Mouse (Mus musculus) embryo, embryonic 11.5 days (tissue): Measurements from ENCODE around the gene Masp1.
A peak's percentile ranks its signal among the peaks of the same experiment; 100 is the strongest.

Source experiments
- DNase-seq: peaks from one replicate; pipeline ENCODE4 v3.0.0-alpha.2; 2012; ENCODE audit warnings: low read depth, low spot score

Masp1 gene

DNA sequence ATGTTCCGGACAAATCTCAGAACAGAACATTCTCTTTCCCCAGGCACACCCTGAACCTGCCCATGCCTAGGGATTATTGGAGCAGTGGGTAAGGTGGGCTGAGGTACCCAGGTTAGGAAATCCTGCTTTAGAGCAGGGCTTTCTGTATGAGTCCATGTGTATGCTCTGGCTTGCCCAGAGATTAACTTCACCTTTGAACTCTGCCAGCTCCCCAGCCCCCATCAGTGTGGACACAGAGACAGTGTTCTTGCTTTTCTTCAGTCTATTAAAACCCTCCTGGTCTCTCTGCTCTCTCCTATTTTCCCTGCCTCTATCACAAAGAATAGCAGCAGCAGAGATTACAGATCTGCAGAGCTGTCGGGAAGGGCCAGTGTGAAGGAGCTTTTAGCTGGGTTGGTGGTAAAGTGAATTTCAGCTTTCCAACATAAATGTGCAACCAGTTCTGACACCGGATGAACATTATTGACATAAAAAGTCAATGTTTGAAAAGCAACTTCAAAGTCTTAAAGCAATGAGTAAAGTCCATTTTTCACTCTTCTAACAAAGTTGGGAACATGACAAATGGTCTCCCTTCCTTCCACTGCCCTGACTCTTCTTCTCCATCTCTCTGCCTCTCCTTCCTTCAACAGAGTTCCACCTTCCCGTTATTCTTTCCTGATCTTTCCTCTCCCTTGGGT is 56.8 kb downstream of the Masp1 start:
- no peak for DNase-seq

DNA sequence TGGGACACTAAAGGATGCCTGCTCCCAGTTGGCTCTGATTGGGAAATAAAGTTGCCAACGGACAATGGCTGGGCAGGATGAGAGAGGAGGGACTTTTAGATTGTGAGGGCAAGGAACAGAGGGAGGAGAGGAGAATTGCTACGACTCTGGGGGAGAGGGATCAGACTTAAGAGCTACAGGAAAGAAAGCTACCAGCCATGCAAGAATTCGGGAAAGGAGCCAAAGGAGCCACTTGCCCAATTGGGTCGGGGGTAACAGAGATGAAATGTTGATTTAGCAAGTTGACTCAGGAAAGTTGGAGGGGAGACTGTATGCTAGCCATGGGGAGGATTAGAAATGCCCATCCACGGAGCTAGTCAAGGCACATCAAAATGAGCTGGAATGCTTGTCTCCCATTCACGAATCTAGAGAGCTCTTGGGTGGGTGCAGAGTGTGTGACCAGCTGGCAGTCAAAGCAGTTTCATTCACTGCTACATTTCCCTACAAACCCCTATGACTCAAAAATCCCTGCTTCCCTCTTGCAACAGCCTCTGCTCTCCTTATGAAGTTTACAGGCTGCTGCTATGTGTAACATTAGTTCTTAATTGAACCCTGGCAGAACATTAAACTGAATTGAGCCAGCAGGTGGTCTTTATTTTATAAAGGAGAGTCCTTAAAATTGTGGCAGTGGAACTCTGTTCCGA is 61.6 kb downstream of the Masp1 start:
- DNase-seq: no peak

DNA sequence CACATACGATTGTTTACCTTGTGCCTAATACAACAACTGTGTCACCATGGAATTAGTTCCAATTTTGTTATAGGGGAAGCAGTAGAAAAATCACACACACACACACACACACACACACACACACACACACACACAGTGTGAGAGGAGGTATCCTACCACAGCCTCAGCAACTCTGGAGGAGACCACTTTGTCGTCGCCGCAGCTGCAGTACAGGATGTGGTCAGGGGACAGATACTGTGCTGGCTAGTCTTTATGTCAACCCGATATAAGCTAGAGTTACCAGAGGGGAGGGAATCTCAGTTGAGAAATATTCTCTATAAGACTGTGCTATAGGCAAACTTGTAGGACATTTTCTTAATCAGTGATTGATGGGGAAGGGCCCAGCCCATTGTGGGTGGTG is 63.3 kb downstream of the Masp1 start:
- no peak for DNase-seq

DNA sequence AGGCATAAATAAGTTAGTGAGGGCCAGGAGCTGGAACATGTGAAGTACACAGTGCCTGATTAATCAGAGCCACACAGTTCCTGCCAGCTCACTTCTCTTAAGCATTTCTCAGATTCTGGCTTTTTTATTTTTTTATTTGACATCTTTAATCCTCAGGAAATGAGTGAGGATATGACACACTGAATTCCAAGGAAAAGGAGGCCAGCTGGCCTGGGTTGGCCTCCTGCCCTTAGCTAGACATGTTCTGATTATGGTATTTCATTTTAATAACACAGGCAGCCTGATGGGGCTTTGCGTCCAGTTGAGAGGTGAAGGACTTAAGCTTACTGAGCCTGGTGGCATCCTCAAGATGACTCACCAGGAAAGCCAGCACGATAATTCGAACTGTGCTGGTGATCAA is 64.1 kb downstream of the Masp1 start:
- no peak for DNase-seq

DNA sequence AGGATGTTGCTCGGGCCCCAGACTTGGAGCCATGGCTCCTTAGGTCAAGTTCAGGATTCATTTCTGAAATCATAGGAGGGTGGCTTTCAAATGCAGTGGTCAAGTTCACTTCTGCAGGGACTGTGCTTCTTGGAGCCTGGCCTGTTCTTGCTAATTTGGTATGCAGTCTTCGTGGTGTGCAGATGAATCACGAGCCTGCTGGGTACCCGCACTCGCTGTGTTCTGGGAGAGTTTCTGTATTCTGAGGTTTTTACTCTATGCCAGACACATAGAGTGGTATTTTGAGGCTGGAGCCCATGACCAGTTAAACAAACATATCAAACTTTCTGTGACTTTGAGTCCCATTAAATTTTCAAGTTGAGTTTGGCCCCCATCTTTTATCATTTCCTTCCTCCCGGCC is 66.2 kb downstream of the Masp1 start:
- no peak for DNase-seq

DNA sequence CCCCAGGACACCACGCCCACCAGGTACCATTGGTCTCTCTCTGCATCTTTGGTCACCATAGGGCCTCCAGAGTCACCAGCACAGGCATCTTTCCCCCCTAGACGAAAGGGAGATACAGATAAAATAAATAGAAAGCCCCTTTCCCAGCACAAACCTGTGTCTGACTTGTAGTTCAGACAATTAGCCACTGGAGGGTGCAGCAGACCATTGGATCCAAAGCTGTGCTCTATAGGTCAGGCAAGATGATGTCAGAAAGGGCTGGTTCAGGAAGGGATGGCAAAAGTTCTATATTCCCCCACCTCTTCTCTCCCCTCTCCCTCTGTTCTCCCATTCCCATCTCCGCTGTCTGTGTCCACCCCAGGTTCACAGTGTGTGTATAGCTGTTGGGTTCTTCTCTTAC is 68.1 kb downstream of the Masp1 start:
- DNase-seq: peak; percentile 57

DNA sequence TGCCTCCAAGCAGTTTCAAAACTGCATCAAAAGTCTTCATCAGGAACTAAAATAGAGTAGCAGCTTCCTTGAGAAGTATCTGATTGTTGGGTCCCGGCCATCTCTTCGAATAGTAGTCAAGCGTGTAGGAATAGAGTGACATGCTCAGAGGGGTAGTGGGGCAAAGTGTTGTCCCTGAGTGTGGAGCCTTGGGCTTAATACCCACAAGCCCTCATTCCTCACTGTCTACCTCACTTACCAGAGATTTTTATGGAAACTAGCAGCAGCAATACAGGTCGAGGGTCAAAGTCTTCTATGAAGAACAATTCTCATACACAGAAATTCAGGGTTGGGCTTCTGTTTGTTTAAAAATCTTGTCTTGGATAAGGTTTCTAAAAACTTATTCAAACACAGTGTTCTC is 69.8 kb downstream of the Masp1 start:
- DNase-seq: no peak

DNA sequence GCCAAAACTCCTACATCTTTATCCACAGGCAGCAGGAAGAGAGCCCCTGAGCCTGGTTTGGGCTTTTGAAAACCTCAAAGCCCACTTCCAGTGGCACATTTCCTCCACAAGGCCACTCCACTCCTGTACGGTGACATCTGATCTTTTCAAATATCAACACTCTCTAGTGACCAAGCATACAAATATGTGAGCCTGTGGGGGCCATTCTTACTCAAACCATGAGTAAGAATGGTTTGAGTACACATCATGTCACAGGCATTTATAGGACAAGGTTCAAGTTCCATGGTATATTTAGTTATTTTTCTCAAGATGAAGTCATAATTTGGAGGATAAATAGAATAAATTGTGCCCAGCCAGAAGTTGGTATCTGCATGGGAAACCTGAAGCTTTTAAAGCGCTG is 70.7 kb downstream of the Masp1 start:
- no peak for DNase-seq

DNA sequence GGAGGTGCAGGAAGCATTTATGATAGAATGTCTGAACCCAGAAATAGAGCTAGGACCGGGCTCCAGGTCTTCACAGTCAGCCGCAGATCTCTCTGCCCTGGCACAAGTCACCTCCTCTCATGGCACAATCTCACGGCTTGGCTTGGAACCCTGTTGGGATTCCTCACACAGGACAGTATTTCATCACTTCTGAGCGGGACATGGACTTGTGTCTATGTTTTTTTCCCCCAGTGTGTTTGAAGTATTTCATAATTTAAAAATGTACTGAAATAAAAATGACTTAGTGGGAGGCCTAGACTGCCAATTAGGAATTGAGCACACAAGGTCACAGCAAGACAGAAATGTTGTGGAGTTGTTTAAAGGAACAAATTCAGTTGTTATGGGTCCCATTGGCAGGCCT is 76.4 kb downstream of the Masp1 start:
- DNase-seq: no peak

DNA sequence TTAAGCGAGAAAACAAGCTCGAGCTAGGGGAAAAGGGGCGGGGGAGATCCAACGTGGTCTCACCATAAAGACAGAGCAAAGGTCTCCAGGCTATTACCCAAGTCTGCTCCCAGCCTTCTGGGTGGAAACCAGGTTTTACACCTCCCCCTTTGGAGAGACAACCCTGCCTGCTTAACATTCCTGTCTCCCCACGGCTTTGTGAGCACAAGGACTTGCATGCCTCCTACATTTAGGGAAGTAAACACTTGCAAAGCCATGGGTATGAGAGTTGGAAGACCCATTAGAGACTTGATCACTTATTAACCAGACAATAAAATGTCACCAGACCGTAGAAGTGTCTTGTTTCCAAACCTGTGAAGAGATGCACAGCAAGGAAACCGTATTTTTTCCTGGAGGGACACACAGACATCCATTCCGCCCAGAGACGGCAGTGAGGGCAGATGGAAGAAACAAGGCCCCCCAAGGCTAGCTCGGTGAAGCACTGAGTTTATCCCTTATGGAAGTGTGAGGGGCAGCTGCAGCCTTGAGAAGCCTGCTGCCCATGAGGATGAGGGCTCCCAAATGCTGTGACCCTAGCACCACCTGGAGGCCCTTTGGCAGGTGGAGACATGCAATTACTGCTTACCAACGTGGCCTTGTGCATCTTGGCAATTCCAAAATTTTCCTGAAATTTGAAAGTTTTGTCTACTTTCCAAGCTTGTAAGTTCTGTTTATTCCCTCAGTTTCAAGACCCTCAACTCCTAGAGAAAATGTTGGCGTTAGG is 83.0 kb downstream of the Masp1 start:
- no peak for DNase-seq

DNA sequence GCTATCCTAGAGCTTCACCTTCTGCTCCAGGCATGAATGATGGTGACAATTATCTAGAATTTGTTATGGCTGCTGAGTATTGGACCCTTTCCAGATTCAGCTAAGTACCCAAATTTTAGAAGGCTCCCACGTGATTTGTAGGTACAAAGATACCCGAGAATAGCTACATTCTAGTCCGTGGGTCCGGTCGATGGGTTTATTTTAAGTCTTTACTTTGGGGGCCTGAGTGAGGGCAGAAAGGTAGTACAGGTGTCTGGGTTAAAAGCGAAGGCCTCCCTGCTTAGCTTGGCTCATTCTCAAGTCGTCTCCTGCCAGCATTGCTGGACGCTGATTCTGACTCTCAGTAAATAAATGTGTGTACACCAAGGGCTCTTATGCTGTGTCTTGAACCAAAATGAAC is 90.6 kb downstream of the Masp1 start:
- no peak for DNase-seq

DNA sequence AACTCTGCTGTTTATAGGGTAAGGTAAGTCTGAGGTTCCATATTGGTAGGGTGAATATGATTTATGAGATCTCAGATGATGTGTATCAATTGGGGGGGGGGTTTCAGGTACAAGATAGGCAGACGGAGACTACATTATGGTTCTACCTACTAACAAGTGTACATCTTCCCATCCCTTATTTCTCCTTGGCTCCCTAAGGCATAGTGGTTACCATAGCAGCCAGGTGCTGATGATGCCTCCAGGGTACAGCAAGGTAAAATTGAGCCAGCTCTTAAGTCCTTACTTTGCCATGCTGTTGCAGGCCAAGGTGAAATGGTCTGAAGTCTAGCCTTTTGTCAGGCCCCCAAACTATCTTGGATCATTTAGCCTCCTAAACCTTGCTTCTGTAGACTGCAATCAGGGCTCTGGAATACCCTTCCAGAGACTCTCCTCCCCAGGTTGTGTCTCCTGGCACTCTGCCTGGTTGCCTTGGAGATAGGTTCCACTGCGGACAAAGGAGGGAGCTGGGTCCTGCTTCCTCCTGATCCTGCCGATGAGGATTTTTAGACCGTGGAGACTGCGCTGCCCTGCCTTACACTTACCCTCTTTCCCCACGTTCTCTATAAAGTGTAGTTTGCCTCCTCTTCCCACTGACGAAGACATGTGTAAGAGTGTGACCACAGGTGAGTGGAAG is 91.8 kb downstream of the Masp1 start, which contains the start of gene Rtp1:
Rtp1 (plus strand) TSS at position 487 of the 673 bp plus-strand sequence.
- DNase-seq: no peak

DNA sequence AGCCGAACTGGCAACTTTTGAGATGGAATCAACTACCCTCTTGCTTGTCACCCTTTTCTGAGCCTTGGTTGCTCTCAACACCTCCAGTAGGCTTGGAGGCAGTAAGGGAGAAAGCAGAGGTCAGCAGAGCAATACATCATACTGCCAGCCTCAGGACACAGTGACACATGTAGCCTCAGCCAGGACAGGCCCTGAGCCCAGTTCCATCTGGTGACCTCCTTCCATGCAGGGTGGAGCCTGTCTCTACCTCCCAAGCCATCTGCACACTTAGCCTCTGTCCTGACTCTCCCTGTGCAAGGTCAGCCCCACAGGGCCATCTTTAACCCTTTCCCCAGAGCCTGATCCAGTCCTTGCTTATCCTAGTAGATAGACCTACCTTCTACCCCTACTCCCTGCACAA is 92.9 kb downstream of the Masp1 start:
- DNase-seq: no peak

DNA sequence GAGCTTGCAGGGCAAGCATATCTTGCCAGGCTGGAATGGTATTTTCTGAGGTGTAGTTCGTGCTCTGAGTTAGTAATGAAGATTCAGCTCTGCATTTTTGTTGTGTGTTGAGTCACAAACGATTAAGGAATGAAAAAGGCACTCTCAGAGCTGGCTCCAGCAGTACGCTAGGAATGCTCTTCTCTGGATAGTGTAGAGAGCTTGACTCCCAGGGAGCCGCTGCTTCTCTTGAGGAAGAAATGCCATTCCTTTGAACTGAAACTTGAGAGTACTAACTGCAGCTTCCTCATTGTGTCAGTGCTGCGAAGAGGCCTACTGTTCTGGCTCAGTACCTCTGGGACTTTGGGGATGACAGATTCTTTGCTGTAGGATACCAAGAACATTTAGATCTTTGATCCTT is 96.8 kb downstream of the Masp1 start:
- no peak for DNase-seq

DNA sequence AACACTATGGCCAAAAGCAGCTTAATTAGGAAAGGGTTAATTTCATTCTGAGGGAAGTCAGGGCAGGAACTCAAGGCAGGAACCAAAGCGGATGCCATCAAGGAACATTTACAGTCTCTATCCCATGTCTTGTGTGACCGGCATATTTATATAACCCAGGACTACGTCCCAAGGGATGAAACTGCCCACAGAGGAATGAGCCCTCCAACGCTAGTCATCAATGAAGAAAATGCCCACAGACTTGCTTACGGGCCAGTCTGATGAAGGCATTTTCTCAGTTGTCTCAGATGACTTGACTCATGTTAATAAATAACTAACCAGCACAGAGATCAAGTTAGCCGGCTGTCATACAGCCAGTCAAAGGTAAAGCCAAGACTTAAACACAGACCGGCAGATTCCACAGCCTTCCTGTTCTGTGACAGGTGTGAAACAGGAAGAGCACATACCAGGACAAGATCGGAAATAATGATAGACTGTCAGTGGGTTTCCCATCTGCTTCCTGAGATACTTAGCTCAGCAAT is 101.0 kb downstream of the Masp1 start:
- no peak for DNase-seq

DNA sequence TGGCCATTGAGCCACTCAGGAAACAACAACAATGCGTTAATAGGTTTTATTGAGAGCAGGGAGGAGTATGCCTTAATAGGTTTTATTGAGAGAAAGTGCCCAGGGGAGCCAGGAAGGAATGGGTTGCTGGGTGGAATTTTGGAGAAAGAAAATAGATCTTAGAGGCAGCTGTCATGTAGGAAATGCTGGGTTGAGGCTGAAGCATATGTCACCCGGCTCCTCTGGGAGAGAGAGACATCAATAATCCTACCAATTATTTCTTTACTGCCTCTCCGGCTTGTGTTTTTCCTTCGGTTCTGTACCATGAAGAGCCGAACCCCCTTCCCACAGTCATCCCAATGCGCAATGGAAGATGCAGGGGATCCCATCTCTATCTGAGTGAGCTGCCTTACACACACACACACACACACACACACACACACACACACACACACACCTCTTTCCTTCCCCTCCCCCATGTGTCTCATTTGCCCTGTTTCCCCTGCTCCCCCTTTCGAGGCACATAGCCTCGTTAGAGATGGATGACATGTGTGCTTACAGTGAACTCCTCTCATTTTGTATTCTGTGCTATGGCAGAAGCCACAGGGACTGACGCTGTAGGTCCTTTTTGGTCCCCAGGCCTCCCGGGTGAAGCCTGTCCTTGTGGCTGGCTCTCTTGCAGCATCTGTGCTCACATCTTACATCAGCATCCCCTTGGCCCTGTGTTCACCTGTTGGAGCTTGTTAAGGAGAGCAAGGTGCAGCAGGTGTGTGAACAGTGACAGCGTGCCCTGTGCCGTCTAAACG is 103.0 kb downstream of the Masp1 start:
- DNase-seq: no peak

DNA sequence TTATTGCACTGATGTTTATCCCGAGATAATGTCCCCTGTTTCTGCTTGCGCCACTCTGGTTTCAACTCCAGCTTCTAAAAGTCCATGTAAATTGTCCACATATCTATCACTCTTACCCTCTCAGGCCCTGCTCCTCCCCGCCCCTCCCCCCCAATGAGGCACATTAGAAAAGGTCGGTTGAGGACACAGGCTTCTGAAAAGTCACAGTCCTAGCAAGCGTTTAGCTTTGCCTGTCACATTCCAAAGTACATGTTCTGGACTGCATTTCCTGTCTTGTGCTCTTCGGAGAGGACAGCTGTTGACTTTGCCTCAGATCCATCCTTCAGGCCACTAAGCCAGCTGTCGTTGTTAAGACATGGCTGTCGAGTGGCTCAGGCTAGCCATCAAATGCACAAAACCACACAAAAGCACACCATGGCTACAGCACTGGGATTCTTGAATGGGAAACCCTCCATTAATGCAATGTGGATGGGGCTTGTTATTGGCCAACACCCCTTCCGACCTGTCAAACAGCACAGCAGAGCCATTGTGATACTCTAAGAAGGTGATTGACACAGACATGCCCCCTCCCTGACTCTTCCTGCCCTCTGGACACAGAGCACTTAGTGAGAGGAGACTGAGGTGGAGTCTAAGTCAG is 103.8 kb downstream of the Masp1 start:
- DNase-seq: no peak

DNA sequence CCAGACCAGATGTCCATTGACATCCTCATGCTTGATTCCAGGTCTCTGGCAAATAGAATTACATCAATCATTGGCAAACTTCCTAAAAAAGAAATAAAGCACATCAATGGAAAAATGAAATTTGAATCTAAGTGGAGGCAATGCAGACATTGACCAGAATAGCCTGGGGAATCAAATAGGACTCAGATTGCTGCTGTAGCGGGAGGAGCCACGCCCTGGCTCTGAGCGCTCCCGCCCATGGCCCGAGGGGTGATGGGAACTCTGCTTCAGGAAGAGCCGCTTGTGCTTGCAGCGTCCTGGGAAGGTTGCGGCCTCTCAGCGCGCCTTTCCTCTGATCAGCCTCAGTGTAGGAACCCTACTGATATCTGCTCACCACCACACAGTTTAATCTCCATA is 104.4 kb downstream of the Masp1 start:
- DNase-seq: no peak

DNA sequence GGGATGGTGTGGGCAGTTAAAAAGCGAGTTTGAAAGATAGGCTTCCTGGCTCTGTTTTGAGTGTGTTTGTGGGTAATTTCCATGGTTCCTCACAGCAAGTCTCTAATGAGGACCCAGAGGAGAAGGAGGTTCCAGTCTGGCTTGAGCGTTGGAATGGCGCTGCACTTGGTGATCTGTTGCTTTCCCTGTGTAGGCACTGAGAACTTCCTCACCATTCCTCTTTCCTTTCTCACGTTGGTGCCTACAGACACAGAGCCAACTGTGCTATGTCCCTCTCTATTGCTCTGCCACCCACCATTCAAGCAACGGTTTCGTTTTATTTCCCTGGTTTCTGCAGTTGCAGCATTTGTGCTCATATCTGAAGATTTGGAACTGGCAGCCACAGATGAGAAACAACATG is 107.7 kb downstream of the Masp1 start:
- DNase-seq: no peak

DNA sequence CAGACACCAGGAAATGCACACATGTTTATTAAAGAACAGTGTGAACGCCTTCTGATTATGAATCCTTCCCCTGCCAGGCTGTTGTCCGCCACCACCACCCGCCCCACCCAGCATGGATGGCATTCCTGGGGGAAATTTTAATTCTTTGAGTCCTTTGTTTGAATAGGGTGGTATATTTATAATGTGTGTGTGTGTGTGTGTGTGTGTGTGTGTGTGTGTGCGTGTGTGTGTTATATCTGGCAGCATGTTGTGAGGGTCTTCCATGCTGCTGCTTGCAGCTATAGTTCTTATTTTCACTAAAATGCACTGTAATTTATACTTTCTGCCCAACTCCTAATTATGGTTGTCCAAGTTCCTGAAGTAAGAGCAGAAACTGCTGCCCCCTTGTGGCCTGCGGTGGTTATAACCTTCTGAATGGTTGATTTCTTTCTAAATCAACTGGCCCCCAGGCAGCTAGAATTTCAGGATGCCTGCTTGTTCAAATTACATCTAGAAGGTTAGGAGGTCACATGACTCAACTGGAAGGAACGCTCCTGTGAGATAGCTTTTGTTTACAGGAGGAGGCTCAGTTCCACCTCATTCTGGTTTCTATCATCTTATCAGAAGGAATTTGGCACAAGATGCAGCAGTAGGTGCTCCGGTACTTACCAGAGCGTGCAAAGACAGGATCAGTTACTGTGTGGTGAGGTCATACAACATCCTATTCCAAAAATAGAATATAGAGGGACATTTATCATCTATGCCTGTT is 117.4 kb downstream of the Masp1 start:
- peak; percentile 64 for DNase-seq
